ENCODE assay signal across 47 mouse cellular contexts in the genomic region with DNA sequence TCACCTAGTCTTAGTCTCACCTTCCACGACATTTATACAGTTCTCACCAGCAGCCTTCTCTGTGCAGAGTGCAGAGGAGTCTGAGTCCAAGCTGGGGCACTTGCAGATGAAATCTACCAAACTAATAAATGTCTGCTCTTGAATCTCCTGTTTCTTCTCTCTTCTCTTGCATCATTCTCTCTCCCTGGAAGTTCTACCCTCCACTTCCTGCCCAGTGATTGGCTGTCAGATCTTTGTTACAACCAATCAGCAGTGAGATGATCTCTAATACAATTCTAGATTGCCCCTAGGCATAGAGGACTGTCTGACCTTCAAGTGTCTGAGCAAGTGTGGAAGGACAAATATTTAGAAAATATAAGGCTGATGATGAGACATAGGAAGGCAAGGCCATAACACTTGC. TPM values are rescaled to one million over a fixed set of nuclear protein-coding genes. Genes with fewer than 3 reads are reported as not detected.
"Had no signal": no experiment of that assay in that cellular context is flagged by ENCODE, and none has a peak within 500 bp of the region (broad histone marks: within the 10 kb centered on the region; RNA-seq: fewer than 3 reads in every experiment).

No protein-coding gene starts in this region.

- H3K4me1 ChIP-seq: hindbrain, embryonic 10.5 days; hindbrain, embryonic 12.5 days; hindbrain, embryonic 13.5 days; hindbrain, embryonic 15.5 days; intestine, embryonic 15.5 days; kidney, embryonic 15.5 days had no signal

- H3K4me3 ChIP-seq: heart, embryonic 12.5 days; heart, embryonic 13.5 days; heart, embryonic 15.5 days; hindbrain, embryonic 10.5 days; hindbrain, embryonic 12.5 days; hindbrain, embryonic 13.5 days; hindbrain, embryonic 15.5 days; intestine, embryonic 15.5 days; kidney, embryonic 15.5 days; layer of hippocampus, adult 2 months; left cerebral cortex, adult 2 months had no signal

- H3K36me3 ChIP-seq: hindbrain, embryonic 10.5 days; hindbrain, embryonic 12.5 days; hindbrain, embryonic 13.5 days; hindbrain, embryonic 15.5 days; intestine, embryonic 15.5 days; kidney, embryonic 15.5 days had no signal

- H3K9ac ChIP-seq: heart, embryonic 12.5 days; heart, embryonic 13.5 days; heart, embryonic 15.5 days; hindbrain, embryonic 12.5 days; hindbrain, embryonic 13.5 days; hindbrain, embryonic 14.5 days; hindbrain, embryonic 15.5 days; intestine, embryonic 15.5 days; kidney, embryonic 15.5 days had no signal

- H3K27ac ChIP-seq: heart, embryonic 13.5 days; heart, embryonic 15.5 days; hindbrain, embryonic 10.5 days; hindbrain, embryonic 12.5 days; hindbrain, embryonic 13.5 days; hindbrain, embryonic 14.5 days; hindbrain, embryonic 15.5 days; hindbrain, postnatal 0 days; intestine, embryonic 15.5 days; kidney, embryonic 15.5 days; kidney, postnatal 0 days; layer of hippocampus, adult 2 months; left cerebral cortex, adult 2 months had no signal

- ATAC-seq: hindbrain, embryonic 16.5 days; hindbrain, postnatal 0 days; inflammation-experienced regulatory T-cells, adult 6 months; intestine, embryonic 15.5 days; intestine, embryonic 16.5 days; intestine, postnatal 0 days had no signal

- H3K4me2 ChIP-seq: heart, embryonic 11.5 days; heart, embryonic 12.5 days; heart, embryonic 13.5 days; heart, embryonic 15.5 days; hindbrain, embryonic 12.5 days; hindbrain, embryonic 13.5 days; hindbrain, embryonic 14.5 days; hindbrain, embryonic 15.5 days; intestine, embryonic 15.5 days; kidney, embryonic 15.5 days had no signal

- DNase-seq: heart, postnatal 10 days; heart, postnatal 14 days; heart, postnatal 36 days; heart, postnatal 4 days; kidney, adult 11 months; kidney, adult 18-20 months; kidney, adult 2 months; kidney, adult 8-10 months; kidney, adult 9 months; kidney, postnatal 10 days; kidney, postnatal 14 days; kidney, postnatal 25 days; kidney, postnatal 36 days; kidney, postnatal 4 days; layer of hippocampus, adult 9-11 months; layer of hippocampus, postnatal 36 days had no signal

- H3K9me3 ChIP-seq: heart, embryonic 12.5 days; heart, embryonic 13.5 days; heart, embryonic 15.5 days; hindbrain, embryonic 10.5 days; hindbrain, embryonic 12.5 days; hindbrain, embryonic 13.5 days; hindbrain, embryonic 15.5 days; intestine, embryonic 15.5 days; kidney, embryonic 15.5 days had no signal

- H3K27me3 ChIP-seq: heart, embryonic 12.5 days; heart, embryonic 13.5 days; heart, embryonic 15.5 days; hindbrain, embryonic 12.5 days; hindbrain, embryonic 13.5 days; hindbrain, embryonic 15.5 days; intestine, embryonic 15.5 days; kidney, embryonic 15.5 days had no signal

RNA-seq across cellular contexts. Expression of gene Lgals12, which starts 30.8 kb away (rescaled TPM):
- total RNA-seq: hematopoietic stem cell, adult 5-6 weeks had no signal
- polyA plus RNA-seq: heart, embryonic 11.5 days; hindbrain, embryonic 10.5 days; inflammation-experienced regulatory T-cells, adult 6 months had no signal

RNA-seq across cellular contexts. Expression of gene Hrasls5, which starts 36.2 kb away (rescaled TPM):
- total RNA-seq: heart, postnatal 10 days; heart, postnatal 14 days; heart, postnatal 36 days; heart, postnatal 4 days; hematopoietic stem cell, adult 5-6 weeks; hindbrain, postnatal 0 days; layer of hippocampus, adult 18-20 months; layer of hippocampus, adult 2 months; layer of hippocampus, postnatal 10 days; layer of hippocampus, postnatal 14 days; layer of hippocampus, postnatal 25 days; layer of hippocampus, postnatal 36 days; left cerebral cortex, adult 18-20 months; left cerebral cortex, adult 2 months had no signal
- polyA plus RNA-seq: heart, embryonic 11.5 days; heart, embryonic 12.5 days; heart, embryonic 13.5 days; heart, embryonic 14.5 days; heart, embryonic 15.5 days; heart, embryonic 16.5 days; heart, postnatal 0 days; hindbrain, embryonic 10.5 days; hindbrain, embryonic 11.5 days; hindbrain, embryonic 12.5 days; hindbrain, embryonic 13.5 days; hindbrain, embryonic 14.5 days; hindbrain, embryonic 15.5 days; hindbrain, embryonic 16.5 days; inflammation-experienced regulatory T-cells, adult 6 months; intestine, embryonic 14.5 days; intestine, embryonic 15.5 days; intestine, embryonic 16.5 days; intestine, postnatal 0 days; kidney, embryonic 15.5 days; kidney, embryonic 16.5 days had no signal
